Mouse (Mus musculus) heart, adult 8-10 months (tissue): Measurements from ENCODE around the gene Nudt21. TPM values are rescaled to one million over a fixed set of nuclear protein-coding genes. Genes with fewer than 3 reads are reported as not detected.

Experiments used
- DNase-seq: peaks from one replicate; pipeline ENCODE4 v3.0.0; 2022; ENCODE audit warnings: low spot score
- total RNA-seq, 4 experiments: library from RNA; stranded (reverse); gene quantifications; 2 replicates each; pipeline ENCODE4 v1.2.4; 2022

The Nudt21 gene
- total RNA-seq, 4 experiments from 2014 or later = 20.0 to 25.1 (median 20.9) TPM

GRCm38 (mm10) chr8:94004139-94004538, 32.7 kb downstream of the Nudt21 start:
- DNase-seq = no peak

- DNase-seq = no peak
Observed at GRCm38 (mm10) chr8:93998961-93999360, 37.9 kb downstream of the Nudt21 start.

- DNase-seq = no peak
Observed at GRCm38 (mm10) chr8:93989739-93990138, 47.1 kb downstream of the Nudt21 start.

GRCm38 (mm10) chr8:93984731-93985130, 52.1 kb downstream of the Nudt21 start:
- no peak for DNase-seq

GRCm38 (mm10) chr8:93983827-93984226, 53.0 kb downstream of the Nudt21 start:
- no peak for DNase-seq

- DNase-seq = no peak
Observed at GRCm38 (mm10) chr8:93981679-93982215, 55.1 kb downstream of the Nudt21 start.

GRCm38 (mm10) chr8:93980141-93980540, 56.7 kb downstream of the Nudt21 start:
- DNase-seq = no peak

- DNase-seq = no peak
Observed at GRCm38 (mm10) chr8:93976446-93977211, 60.2 kb downstream of the Nudt21 start.

GRCm38 (mm10) chr8:93975358-93975757, 61.5 kb downstream of the Nudt21 start:
- DNase-seq = no peak

GRCm38 (mm10) chr8:93974602-93975186, 62.1 kb downstream of the Nudt21 start:
- no peak for DNase-seq

GRCm38 (mm10) chr8:93973831-93974375, 62.9 kb downstream of the Nudt21 start:
- DNase-seq = no peak

- no peak for DNase-seq
Observed at GRCm38 (mm10) chr8:93972971-93973734, 63.7 kb downstream of the Nudt21 start.

- DNase-seq = no peak
Observed at GRCm38 (mm10) chr8:93972211-93972610, 64.6 kb downstream of the Nudt21 start.

- no peak for DNase-seq
Observed at GRCm38 (mm10) chr8:93971451-93971850, 65.4 kb downstream of the Nudt21 start.

- no peak for DNase-seq
Observed at GRCm38 (mm10) chr8:93969626-93970340, 67.0 kb downstream of the Nudt21 start.

GRCm38 (mm10) chr8:93968293-93968692, 68.5 kb downstream of the Nudt21 start:
- DNase-seq = no peak

Other genes starting within 250 kb of the Nudt21 start
- 10 to 100 TPM; 18.5 to 26.9 (median 21.6) TPM for gene Gnao1, start 227.1 kb downstream of the Nudt21 start, total RNA-seq
- 100 to 1,000 TPM; 127 to 153 (median 133) TPM for gene Amfr, start 24.2 kb downstream of the Nudt21 start, total RNA-seq
- 10 to 100 TPM; 27.0 to 38.4 (median 30.2) TPM for gene Ogfod1, start 167 bp upstream of the Nudt21 start, total RNA-seq
- gene Bbs2, start 61.9 kb upstream of the Nudt21 start, total RNA-seq = 10 to 100 TPM in 2 of 4 experiments, 1 to 10 TPM in 2; 7.6 to 15.7 (median 9.4) TPM
- gene Mt4, start 100.2 kb upstream of the Nudt21 start, total RNA-seq = not detected
- gene Mt3, start 115.6 kb upstream of the Nudt21 start, total RNA-seq = 1 to 10 TPM; 2.3 to 5.4 (median 4.3) TPM
- 100 to 1,000 TPM in 1 of 4 experiments, 10 to 100 TPM in 3; 34.4 to 168 (median 56.0) TPM for gene Mt2, start 135.6 kb upstream of the Nudt21 start, total RNA-seq
- gene Mt1, start 142.1 kb upstream of the Nudt21 start, total RNA-seq = 100 to 1,000 TPM; 196 to 496 (median 239) TPM
- 10 to 100 TPM; 12.4 to 17.9 (median 15.4) TPM for gene Nup93, start 177.5 kb upstream of the Nudt21 start, total RNA-seq